Mouse (Mus musculus): ENCODE data around the gene Ghdc. TPM values are rescaled to one million over a fixed set of nuclear protein-coding genes. Genes with fewer than 3 reads are reported as not detected.

Ghdc gene
- polyA plus RNA-seq, 1 experiment, result 7.2 TPM

- H3K4me1 ChIP-seq, result peaks cover 15% of the 10 kb centered on the region
- TF ChIP-seq FLI1 (IDR thresholded peaks at IDR 0.05; ENCODE audit: low read length) (no peak), GATA1 (IDR thresholded peaks at IDR 0.05; ENCODE audit: borderline replicate concordance, low read length) (no peak)
- no peaks in the 10 kb centered on the region for H3K27me3 ChIP-seq (replicated peaks)
- no peak overlapping the region for H3K4me3 ChIP-seq (replicated peaks)
- H3K36me3 ChIP-seq (replicated peaks; ENCODE audit: low read length), result peaks cover 96% of the 10 kb centered on the region
- no peaks in the 10 kb centered on the region; the same call in 1 of the 2 replicates for H3K9me3 ChIP-seq
Observed at GRCm38 (mm10) chr11:100785774-100786173, 15.0 kb upstream of the Ghdc start.

- no peaks in the 10 kb centered on the region; the same call in 1 of the 2 replicates for H3K9me3 ChIP-seq
- peaks cover 15% of the 10 kb centered on the region for H3K4me1 ChIP-seq
- no peaks in the 10 kb centered on the region for H3K27me3 ChIP-seq (replicated peaks)
- no peak overlapping the region for H3K4me3 ChIP-seq (replicated peaks)
- TF ChIP-seq GATA1 (IDR thresholded peaks at IDR 0.05; ENCODE audit: borderline replicate concordance, low read length) (no peak), FLI1 (IDR thresholded peaks at IDR 0.05; ENCODE audit: low read length) (no peak)
- H3K36me3 ChIP-seq (replicated peaks; ENCODE audit: low read length), result peaks cover 97% of the 10 kb centered on the region
Observed at GRCm38 (mm10) chr11:100784286-100784685, 13.5 kb upstream of the Ghdc start.

GRCm38 (mm10) chr11:100782568-100782967, 11.8 kb upstream of the Ghdc start:
- Histone ChIP-seq H3K4me3 (replicated peaks) (no peak overlapping the region), H3K27me3 (replicated peaks) (no peaks in the 10 kb centered on the region), H3K36me3 (replicated peaks; ENCODE audit: low read length) (peaks cover 89% of the 10 kb centered on the region), H3K9me3 (no peaks in the 10 kb centered on the region; the same call in 1 of the 2 replicates), H3K4me1 (peaks cover 15% of the 10 kb centered on the region)
- no peak for TF ChIP-seq FLI1 (IDR thresholded peaks at IDR 0.05; ENCODE audit: low read length)
- no peak for TF ChIP-seq GATA1 (IDR thresholded peaks at IDR 0.05; ENCODE audit: borderline replicate concordance, low read length)

GRCm38 (mm10) chr11:100781763-100782475, 11.2 kb upstream of the Ghdc start:
- TF ChIP-seq FLI1 (IDR thresholded peaks at IDR 0.05; ENCODE audit: low read length), result no peak
- TF ChIP-seq GATA1 (IDR thresholded peaks at IDR 0.05; ENCODE audit: borderline replicate concordance, low read length), result no peak
- Histone ChIP-seq H3K4me3 (replicated peaks) (no peak overlapping the region), H3K9me3 (no peaks in the 10 kb centered on the region; the same call in 1 of the 2 replicates), H3K4me1 (peaks cover 16% of the 10 kb centered on the region), H3K27me3 (replicated peaks) (no peaks in the 10 kb centered on the region), H3K36me3 (replicated peaks; ENCODE audit: low read length) (peaks cover 84% of the 10 kb centered on the region)

GRCm38 (mm10) chr11:100780247-100780646, 9.5 kb upstream of the Ghdc start:
- Histone ChIP-seq H3K4me3 (replicated peaks) (no peak overlapping the region), H3K36me3 (replicated peaks; ENCODE audit: low read length) (peaks cover 67% of the 10 kb centered on the region), H3K27me3 (replicated peaks) (no peaks in the 10 kb centered on the region), H3K9me3 (no peaks in the 10 kb centered on the region), H3K4me1 (peaks cover 25% of the 10 kb centered on the region)
- TF ChIP-seq GATA1 (IDR thresholded peaks at IDR 0.05; ENCODE audit: borderline replicate concordance, low read length) (no peak), FLI1 (IDR thresholded peaks at IDR 0.05; ENCODE audit: low read length) (no peak)

GRCm38 (mm10) chr11:100778069-100778468, 7.3 kb upstream of the Ghdc start:
- Histone ChIP-seq H3K9me3 (no peaks in the 10 kb centered on the region), H3K4me1 (peaks cover 30% of the 10 kb centered on the region), H3K27me3 (replicated peaks) (no peaks in the 10 kb centered on the region), H3K4me3 (replicated peaks) (no peak overlapping the region), H3K36me3 (replicated peaks; ENCODE audit: low read length) (peaks cover 49% of the 10 kb centered on the region)
- no peak for TF ChIP-seq FLI1 (IDR thresholded peaks at IDR 0.05; ENCODE audit: low read length)
- no peak for TF ChIP-seq GATA1 (IDR thresholded peaks at IDR 0.05; ENCODE audit: borderline replicate concordance, low read length)

GRCm38 (mm10) chr11:100775921-100776320, 5.2 kb upstream of the Ghdc start:
- Histone ChIP-seq H3K4me1 (peaks cover 23% of the 10 kb centered on the region), H3K9me3 (no peaks in the 10 kb centered on the region), H3K4me3 (replicated peaks) (no peak overlapping the region), H3K36me3 (replicated peaks; ENCODE audit: low read length) (peaks cover 28% of the 10 kb centered on the region), H3K27me3 (replicated peaks) (no peaks in the 10 kb centered on the region)
- TF ChIP-seq FLI1 (IDR thresholded peaks at IDR 0.05; ENCODE audit: low read length), result no peak
- no peak for TF ChIP-seq GATA1 (IDR thresholded peaks at IDR 0.05; ENCODE audit: borderline replicate concordance, low read length)

GRCm38 (mm10) chr11:100774261-100774660, 3.5 kb upstream of the Ghdc start:
- Histone ChIP-seq H3K9me3 (no peaks in the 10 kb centered on the region), H3K4me1 (peaks cover 34% of the 10 kb centered on the region), H3K36me3 (replicated peaks; ENCODE audit: low read length) (peaks cover 11% of the 10 kb centered on the region), H3K4me3 (replicated peaks) (no peak overlapping the region), H3K27me3 (replicated peaks) (no peaks in the 10 kb centered on the region)
- TF ChIP-seq FLI1 (IDR thresholded peaks at IDR 0.05; ENCODE audit: low read length), result no peak
- no peak for TF ChIP-seq GATA1 (IDR thresholded peaks at IDR 0.05; ENCODE audit: borderline replicate concordance, low read length)

GRCm38 (mm10) chr11:100769980-100770379, 777 bp downstream of the Ghdc start:
- Histone ChIP-seq H3K9me3 (no peaks in the 10 kb centered on the region), H3K36me3 (replicated peaks; ENCODE audit: low read length) (peaks cover 15% of the 10 kb centered on the region), H3K27me3 (replicated peaks) (peaks cover 9% of the 10 kb centered on the region), H3K4me1 (peaks cover 40% of the 10 kb centered on the region), H3K4me3 (replicated peaks) (peak overlapping the region; percentile 94)
- no peak for TF ChIP-seq FLI1 (IDR thresholded peaks at IDR 0.05; ENCODE audit: low read length)
- no peak for TF ChIP-seq GATA1 (IDR thresholded peaks at IDR 0.05; ENCODE audit: borderline replicate concordance, low read length)

- Histone ChIP-seq H3K9me3 (no peaks in the 10 kb centered on the region), H3K4me1 (peaks cover 34% of the 10 kb centered on the region), H3K4me3 (replicated peaks) (no peak overlapping the region), H3K27me3 (replicated peaks) (peaks cover 21% of the 10 kb centered on the region), H3K36me3 (replicated peaks; ENCODE audit: low read length) (peaks cover 12% of the 10 kb centered on the region)
- no peak for TF ChIP-seq FLI1 (IDR thresholded peaks at IDR 0.05; ENCODE audit: low read length)
- no peak for TF ChIP-seq GATA1 (IDR thresholded peaks at IDR 0.05; ENCODE audit: borderline replicate concordance, low read length)
Observed at GRCm38 (mm10) chr11:100767871-100768270, 2.9 kb downstream of the Ghdc start.

Data from megakaryocyte, embryonic 14.5 days (primary cell).